Mouse (Mus musculus): ENCODE data around the gene Ercc2.

Ercc2 gene

DNA sequence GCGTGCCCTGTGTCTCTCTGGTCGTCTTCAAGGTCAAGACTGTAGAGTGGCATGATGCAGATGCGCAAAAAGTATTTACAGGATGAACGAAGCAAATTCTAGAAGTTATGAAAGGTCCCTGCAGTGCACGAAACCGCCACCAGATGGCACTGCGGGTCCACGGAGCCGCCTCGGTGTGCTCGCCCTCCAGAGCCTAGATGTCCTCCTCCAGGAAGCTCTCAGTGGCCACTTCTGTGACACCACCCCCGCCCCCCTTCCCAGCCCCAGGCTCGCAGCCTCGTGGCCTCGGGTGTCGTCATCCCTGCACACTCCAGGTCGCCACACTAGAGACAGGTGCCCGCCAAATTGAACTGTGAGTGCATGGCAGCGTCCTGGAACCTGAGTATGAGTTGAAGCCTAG lies 23.6 kb downstream of the Ercc2 start:
- DNase-seq (ENCODE audit: low read depth, low spot score): peak; percentile 72

DNA sequence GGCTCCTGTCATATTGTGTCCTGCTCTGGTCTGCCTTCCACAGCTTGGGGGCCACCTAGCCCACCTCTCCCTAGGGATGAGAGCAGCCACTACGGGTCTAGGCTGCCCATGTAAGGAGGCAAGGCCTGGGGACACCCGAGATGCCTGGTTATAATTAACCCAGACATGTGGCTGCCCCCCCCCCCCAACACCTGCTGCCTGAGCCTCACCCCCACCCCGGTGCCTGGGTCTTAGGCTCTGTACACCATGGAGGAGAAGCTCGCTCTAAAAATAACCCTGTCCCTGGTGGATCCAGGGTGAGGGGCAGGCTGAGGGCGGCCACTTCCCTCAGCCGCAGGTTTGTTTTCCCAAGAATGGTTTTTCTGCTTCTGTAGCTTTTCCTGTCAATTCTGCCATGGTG lies 27.9 kb downstream of the Ercc2 start:
- no peak for DNase-seq (ENCODE audit: low read depth, low spot score)

DNA sequence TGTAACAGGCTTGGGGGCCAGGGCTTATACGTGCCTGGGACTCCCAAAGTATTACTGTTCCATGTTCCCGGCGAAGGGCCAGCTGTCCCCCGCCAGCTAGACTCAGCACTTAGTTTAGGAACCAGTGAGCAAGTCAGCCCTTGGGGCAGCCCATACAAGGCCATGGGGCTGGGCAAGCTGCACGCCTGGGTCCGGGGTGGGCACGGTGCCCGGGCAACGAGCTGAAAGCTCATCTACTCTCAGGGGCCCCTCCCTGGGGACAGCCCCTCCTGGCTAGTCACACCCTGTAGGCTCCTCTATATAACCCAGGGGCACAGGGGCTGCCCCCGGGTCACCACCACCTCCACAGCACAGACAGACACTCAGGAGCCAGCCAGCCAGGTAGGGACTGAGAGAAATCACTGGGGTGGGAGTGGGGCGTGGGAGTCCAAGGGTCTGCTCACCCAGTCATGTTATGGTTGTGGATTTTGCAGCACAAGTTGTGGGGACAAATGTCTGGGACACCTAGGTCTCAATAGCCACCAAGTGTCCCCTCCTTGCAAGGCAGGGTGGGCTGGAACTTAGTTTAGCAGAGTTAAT lies 29.0 kb downstream of the Ercc2 start:
- no peak for DNase-seq (ENCODE audit: low read depth, low spot score)

DNA sequence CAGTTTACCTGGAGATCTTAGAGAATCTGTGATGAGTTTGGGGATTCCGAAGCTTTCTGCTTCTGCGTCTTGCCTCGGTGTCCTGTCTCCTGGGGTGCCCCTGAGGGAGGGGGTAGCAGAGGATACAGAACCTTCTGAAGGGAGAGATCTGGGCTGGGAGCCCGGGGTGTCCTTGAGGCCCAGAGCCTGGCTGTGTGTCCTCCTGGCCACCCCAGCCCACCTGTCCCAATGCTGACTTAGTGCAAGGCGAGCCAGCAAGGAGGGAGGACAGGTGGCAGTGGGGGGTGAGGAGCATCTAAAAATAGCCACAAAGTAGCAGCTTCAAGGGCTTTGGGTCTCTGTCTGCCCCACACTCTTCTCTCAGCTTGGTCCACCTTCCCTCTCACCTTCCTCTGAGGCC lies 30.0 kb downstream of the Ercc2 start:
- DNase-seq (ENCODE audit: low read depth, low spot score): no peak

DNA sequence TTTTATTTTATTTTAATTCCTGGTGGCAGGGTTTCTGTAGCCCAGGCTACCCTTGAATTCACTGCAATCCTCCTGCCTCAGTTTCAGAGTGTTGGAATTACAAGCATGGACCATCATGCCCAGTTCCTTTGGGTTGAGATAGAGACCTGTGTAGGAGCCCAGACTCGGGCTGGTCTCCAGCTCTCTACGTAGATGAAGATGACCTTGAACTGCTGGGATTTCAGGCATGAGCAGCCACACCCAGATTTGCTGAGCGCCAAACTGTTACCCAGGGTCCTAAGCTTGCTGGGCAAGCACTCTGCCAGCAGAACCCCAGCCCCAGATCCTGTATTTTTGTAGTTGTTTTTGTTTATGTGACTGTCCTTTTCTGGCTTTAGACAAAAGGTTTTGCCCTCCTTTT lies 31.7 kb downstream of the Ercc2 start:
- no peak for DNase-seq (ENCODE audit: low read depth, low spot score)

DNA sequence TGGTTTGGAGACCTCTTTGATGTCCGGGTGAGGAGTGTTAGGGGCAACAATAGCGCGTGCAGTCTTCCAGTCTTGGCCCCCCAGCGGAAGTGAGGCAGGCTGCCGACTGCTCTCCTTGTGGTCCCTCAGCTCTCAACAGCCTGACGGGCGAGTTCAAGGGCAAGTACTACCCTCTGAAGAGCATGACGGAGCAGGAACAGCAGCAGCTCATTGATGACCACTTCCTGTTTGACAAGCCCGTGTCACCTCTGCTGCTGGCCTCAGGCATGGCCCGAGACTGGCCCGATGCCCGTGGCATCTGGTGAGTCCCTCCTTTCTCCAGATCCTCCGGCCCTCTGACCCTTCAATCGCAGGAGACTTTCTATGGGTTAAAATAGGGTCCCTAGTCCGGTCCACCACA lies 34.8 kb downstream of the Ercc2 start:
- no peak for DNase-seq (ENCODE audit: low read depth, low spot score)

DNA sequence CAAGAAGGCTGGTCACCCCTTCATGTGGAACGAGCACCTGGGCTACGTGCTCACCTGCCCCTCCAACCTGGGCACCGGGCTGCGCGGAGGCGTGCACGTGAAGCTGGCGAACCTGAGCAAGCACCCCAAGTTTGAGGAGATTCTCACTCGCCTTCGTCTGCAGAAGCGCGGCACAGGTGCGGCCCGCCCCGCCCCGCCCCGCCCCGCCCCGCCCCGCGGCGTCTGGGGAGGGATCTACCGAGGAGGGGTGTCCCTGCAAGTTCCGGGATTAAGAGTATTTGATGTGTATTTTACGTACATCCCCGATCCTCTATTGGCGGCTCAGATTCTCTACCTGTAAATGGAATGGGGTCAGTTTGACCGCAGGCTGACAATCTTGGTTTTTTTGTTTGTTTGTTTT lies 38.3 kb downstream of the Ercc2 start:
- no peak for DNase-seq (ENCODE audit: low read depth, low spot score)

DNA sequence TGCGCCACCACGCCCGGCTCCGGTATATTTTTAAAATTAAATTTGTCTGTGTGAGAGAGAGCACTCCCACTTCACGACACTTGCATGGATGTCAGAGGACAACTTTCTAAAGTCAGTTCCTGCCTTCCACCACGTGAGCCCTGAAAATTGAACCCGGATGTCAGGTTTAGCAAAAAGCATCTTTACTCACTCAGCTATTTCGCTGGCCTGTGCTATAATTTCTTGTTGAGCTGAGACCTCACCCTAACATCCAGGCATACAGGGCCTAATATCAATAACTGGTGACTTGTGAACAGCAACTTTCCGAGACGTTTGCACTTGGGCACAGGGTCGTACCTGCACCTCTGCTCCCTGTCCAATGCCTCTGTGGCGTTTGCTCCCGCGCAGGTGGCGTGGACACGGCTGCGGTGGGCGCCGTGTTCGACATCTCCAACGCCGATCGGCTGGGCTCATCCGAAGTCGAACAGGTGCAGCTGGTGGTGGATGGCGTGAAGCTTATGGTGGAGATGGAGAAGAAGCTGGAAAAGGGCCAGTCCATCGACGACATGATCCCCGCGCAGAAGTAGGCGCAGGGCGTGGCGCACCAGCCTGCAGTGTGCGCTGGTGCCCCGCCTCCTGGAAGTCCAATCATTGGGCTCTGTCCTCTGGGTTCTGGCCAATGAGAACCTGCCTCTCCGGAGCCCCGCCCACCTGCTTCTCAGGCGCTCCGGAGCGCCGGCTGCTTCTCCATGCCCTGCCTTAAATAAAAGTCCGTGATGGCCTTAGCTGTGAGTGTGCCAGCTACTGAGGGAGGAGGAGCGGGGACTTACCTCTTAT lies 39.2 kb downstream of the Ercc2 start:
- peak; percentile 96 for DNase-seq (ENCODE audit: low read depth, low spot score)

DNA sequence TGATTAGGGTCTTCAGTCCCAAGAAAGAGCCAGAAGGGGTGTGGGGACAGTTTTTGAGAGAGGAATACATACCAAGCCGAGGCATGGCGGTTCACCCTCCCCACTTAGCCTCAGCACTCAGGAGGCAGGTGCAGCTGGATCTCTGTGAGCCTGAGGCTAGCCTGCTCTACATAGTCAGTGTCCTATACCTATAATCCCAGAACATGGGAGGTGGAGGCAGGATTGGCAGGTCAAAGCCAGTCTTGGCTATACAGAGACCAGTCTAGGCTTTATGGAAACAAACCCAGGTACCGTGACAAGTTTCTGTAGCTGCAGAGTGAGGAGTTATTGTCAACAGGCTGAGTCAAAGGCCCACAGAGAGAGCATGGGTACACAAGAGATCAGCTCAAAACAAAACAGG lies 41.3 kb downstream of the Ercc2 start:
- DNase-seq (ENCODE audit: low read depth, low spot score): no peak

DNA sequence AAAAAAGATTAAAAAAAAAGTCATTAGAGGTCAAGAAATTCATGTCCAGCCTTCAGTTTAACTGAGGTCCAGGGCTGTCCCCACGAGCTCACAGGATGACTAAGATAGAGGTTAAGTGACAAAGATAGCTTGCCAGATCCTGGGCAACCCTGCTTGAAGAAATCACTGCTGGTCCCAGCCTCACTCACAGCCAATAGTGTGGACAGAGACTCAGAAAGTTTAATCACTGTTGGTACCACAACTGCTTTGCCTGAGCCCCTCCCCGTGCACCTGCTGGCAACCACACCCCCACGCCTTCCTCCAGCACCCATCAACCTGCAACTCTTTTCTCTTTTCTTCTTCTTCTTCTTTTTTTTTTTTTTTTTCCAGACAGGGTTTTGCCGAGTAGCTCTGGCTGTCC lies 42.2 kb downstream of the Ercc2 start:
- DNase-seq (ENCODE audit: low read depth, low spot score): no peak

DNA sequence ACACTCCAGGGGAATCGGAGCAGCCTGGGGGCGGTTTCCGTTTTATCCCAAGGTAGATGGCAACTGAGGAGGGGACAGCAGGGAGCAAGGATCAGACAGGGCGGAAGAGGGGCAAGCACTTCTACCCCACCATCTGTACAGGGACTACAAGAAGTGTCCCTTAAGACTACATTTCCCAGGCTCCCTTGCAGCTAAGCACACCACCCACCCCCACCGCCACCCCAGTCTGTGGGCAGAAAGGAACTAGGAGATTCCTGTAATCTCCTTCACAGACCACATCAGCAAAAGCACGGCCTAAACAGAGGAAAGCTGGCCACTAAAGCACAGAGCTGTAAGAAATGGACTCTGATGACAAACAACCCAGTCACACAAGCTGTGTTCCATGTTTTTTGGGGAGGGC lies 44.5 kb downstream of the Ercc2 start:
- DNase-seq (ENCODE audit: low read depth, low spot score): peak; percentile 62

DNA sequence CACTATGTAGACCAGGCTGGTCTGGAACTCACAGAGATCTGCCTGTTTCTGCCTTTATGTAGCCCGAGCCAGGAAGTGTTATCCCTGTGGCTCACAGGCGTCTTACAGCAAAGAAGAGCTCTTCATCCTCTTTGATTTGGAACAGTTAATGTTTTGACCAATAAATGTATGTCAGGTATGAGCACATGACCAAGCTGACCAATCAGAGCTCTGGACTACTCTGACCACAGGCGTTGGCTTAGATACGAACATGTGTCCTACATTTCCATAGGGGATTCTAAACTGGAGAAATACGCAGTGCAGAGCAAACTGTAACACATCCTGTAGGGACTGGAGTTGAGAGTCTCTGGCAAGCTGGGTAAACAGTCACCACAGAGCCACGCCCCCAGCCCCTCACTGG lies 45.1 kb downstream of the Ercc2 start:
- DNase-seq (ENCODE audit: low read depth, low spot score): peak; percentile 70

DNA sequence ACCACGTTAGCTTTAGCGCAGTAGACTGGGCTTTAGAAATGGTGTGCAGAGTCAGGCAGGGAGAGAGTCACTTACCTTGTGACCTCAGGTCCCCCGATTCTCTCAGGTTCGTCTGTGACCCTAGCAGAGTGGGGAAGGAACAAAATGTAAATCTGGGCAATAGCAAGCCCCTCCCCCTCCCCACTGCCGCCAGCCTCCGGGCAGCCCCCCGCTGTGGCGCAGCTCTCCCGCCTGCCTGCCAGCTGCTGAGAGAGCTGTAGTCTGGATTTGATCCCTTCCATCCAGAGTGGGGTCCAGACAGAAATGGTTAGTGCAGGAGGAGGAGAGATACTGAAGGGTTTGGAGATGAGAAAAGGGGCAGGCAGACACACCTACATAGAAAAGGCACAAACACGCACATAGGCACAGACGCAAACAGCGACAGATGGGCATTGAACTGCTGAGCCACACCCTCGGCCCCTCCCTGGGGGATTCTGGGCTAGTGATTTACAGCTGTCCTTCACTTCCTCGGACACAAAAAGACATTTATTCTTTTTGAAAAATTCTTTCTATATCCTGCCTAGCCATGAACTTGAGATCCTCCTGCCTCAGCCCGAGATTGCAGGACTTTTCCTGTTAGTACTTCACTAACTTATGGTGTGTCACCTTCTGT lies 46.3 kb downstream of the Ercc2 start:
- DNase-seq (ENCODE audit: low read depth, low spot score): no peak

DNA sequence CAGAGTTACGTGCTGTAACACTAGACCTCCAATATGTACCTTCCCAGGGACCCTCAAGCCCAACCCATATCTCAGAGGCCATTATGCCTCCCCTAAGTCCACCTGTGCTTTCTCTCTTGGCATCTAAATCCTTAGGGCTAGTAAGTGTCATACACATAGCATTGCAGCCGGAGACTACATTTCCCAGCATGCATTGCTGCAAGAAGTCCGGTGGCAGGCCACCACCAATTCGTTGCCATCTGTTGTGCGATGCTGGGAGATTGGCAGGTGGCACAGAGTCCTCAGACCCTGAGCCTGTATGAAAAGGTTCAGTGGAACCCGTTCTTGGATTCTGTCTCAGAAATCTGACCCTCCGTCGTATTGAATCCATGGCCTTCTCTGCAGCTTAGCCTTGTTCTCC lies 47.9 kb downstream of the Ercc2 start:
- peak; percentile 65 for DNase-seq (ENCODE audit: low read depth, low spot score)

DNA sequence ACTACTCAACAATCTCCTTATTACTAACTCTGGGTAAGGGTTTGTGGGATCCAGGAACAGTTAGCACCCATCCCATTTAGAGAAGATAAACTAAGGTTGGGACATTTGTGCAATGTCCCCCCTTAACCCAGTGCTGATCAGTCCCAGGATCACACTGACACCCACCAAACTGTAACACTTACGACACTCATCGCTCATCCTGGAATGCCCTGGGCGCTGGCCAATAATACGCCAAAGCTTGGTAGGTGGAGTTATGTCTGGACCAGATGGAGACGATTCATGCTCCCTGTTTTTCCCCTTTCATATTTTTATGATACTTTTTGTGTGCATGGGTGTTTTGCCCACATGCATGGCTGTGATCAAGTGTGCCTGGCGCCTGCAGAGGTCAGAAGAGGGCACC lies 48.6 kb downstream of the Ercc2 start:
- DNase-seq (ENCODE audit: low read depth, low spot score): no peak

DNA sequence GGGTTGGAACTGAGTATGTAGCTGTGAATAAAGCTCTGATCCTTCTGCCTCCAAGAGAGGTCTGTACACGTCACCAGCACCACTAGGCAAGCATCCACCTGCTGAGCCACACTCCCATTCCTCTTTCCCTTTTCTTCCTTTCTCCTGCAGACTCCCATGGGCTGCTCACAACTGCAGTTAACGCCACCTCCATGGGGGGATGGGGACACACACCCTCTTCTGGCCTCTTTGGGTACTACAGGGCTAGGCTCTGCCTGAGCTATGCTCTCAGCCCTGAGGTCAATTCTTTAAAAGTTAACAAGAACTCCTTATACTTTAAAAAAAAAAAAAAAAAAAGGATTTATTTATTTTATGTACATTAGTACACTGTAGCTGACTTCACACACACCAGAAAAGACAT lies 50.7 kb downstream of the Ercc2 start:
- DNase-seq (ENCODE audit: low read depth, low spot score): no peak

DNA sequence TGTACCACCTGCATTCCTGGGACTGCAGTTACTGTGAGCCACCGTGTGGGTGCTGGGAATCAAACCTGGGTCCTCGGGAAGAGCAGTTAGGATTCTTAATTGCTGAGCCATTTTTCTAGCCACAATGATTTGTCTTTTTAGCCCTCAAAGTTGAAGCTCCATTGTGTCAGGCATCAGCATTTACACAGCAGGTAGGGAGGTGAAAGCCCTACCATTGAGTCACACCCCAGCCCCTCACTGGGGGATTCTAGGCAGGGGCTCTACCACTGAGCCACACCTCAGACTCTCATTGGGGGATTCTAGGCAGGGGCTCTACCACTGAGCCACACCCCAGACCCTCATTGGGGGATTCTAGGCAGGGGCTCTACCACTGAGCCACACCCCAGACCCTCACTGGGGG lies 54.5 kb downstream of the Ercc2 start:
- no peak for DNase-seq (ENCODE audit: low read depth, low spot score)

DNA sequence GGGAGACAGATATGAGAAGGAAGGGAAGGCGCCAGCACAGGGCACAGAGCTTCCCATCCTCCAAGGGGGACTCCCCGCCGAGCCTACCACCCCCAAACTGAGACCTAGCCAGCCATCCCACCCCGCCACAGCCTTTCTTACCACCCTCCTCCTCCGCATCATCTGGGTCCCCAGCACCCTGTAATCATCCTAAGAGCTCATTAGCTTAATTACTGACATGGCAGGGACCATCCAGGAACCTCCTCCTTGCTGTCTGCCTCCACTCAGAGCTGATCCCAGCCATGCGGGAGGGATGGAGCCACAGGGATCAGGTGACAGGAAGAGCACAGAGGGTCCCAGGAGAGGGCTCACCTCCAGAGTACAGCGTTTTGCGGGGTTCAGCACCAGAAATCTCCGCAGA lies 55.2 kb downstream of the Ercc2 start:
- peak; percentile 76 for DNase-seq (ENCODE audit: low read depth, low spot score)

DNA sequence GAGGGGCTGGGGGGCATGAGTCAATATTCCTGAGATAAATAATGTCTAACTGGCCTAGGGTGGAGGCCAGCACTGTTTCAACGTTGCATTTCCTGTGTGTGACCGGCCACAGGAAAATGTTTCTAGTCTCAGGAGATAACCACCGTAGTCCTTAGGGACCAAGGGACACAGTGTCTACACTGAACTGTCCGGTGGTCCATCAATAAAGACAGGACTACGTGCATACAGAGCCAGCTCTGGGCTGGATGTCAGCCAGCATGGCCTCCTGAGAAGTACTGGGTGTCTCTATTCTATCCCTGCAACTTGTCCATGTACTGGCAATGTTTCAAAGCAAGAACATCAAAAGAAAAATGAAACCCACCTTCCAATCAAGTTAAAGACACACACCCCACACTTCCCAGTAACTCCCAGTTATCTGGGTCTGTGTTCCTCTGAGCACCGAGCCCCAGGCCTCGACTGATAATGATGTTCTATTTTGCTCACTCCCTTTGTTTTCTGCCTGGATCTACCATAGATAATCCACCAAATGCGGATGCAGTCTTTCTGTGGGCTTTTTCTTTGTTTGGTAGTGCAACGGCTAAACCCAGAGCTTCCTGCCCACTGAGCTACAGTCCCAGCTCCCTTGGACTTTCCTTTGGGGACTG lies 59.8 kb downstream of the Ercc2 start:
- DNase-seq (ENCODE audit: low read depth, low spot score): no peak

DNA sequence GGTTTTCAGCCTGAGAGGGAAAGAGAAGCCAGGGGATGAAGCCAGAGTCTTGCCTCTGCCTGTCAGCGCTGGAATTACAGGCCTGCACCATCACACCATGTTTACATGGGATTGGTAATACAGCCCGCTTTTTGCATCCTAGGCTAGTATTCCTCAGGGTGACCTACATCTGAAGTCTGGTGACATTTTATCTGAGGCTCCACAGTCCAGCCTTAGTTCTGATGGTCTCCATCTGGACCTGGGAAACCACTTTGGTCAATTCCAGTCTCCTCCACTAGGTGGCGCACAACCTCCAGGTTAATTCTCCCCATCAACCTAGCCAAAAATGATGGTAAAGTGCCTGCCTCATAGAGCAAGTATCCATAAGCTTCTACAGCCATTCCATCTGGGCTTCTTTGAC lies 61.5 kb downstream of the Ercc2 start:
- peak; percentile 90 for DNase-seq (ENCODE audit: low read depth, low spot score)

DNA sequence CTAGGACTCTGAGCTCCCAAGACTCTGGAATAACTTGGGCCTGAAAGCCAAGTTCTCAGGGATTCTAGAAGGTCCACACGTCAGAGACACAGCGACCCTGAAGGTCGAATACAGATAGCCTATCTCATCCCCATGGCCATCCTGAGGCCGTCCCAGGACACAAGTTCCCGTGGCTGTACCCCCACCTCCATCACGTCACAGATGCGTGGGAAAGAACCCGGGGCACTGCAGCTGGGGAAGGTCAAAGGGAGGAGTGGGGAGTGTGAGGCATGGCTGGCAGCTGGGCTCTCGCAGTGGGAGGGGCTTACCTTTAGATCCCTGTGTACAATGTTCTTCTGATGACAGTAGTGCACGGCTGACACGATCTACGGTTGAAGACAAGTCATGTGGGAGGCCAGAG lies 63.0 kb downstream of the Ercc2 start:
- DNase-seq (ENCODE audit: low read depth, low spot score): no peak
